Mouse (Mus musculus) liver, adult 2 months (tissue): ENCODE results near the gene Fmo5. TPM values are rescaled to one million over a fixed set of nuclear protein-coding genes. Genes with fewer than 3 reads are reported as not detected.

ENCODE experiments used
- DNase-seq: peaks from one replicate; pipeline ENCODE4 v3.0.0-alpha.2; 2011; ENCODE audit warnings: low read depth, low spot score; ENCODE audit errors: extremely low read depth
- H3K27ac ChIP-seq: fragments of 200-500 bp; replicated peaks from 2 replicates; pipeline ENCODE4 v1.5.1; 2012; ENCODE audit warnings: low read depth, mild to moderate bottlenecking, control low read depth, inconsistent platforms, low read length; ENCODE audit not compliant: insufficient read depth
- H3K27me3 ChIP-seq: fragments of 200-500 bp; 2 replicates; pipeline ENCODE4 v1.6.1; 2012; ENCODE audit warnings: mild to moderate bottlenecking, moderate library complexity, low read length, inconsistent platforms; ENCODE audit not compliant: control insufficient read depth, insufficient read depth
- H3K36me3 ChIP-seq: fragments of 200-500 bp; 2 replicates; pipeline ENCODE4 v1.6.1; 2012; ENCODE audit warnings: low read length, inconsistent platforms; ENCODE audit not compliant: control insufficient read depth, insufficient read depth
- H3K4me1 ChIP-seq: fragments of 200-500 bp; 2 replicates; pipeline ENCODE4 v1.6.1; 2011; ENCODE audit warnings: low read length; ENCODE audit not compliant: control insufficient read depth, insufficient read depth
- H3K4me3 ChIP-seq: fragments of 200-500 bp; 2 replicates; pipeline ENCODE4 v1.5.1; 2011; ENCODE audit warnings: low read depth, mild to moderate bottlenecking, control low read depth, low read length, moderate library complexity; ENCODE audit not compliant: insufficient read depth
- H3K79me2 ChIP-seq: fragments of 200-500 bp; 2 replicates; pipeline ENCODE4 v1.6.1; 2012; ENCODE audit warnings: inconsistent platforms, mild to moderate bottlenecking, low read length, moderate library complexity; ENCODE audit not compliant: control insufficient read depth, insufficient read depth
- H3K9ac ChIP-seq: fragments of 200-500 bp; 2 replicates; pipeline ENCODE4 v1.6.1; 2012; ENCODE audit warnings: low read depth, mild to moderate bottlenecking, control low read depth, inconsistent platforms, low read length
- CTCF ChIP-seq: fragments of 200-500 bp; IDR thresholded peaks from 2 replicates; pipeline ENCODE4 v1.5.1; 2011; ENCODE audit warnings: low read depth, low read length, control low read depth
- POLR2A ChIP-seq: fragments of 200-500 bp; IDR thresholded peaks from 2 replicates; pipeline ENCODE4 v1.6.1; 2011; ENCODE audit warnings: low read length, control low read depth; ENCODE audit not compliant: insufficient read depth; ENCODE audit errors: extremely low read depth
- WGBS: fragments of 180-500 bp; shearing (Covaris S2); methylation state at CpG from one replicate; pipeline ENCODE4 v1.1.7; 2018; 5-methylcytosine and 5-hydroxymethylcytosine counted together
- polyA plus RNA-seq: library from polyadenylated mRNA; depleted of rRNA; stranded (reverse); fragments of >200 nt; gene quantifications from 2 replicates; pipeline ENCODE4 v1.2.3, GENCODE M21; 2012; rRNA removed
- total RNA-seq: library from RNA; depleted of rRNA; stranded (reverse); fragments of >200 nt; gene quantifications from 2 replicates; pipeline ENCODE4 v1.2.3, GENCODE M21; 2014; rRNA removed

The Fmo5 gene
- total RNA-seq (352 and 363 TPM in 2 replicates), polyA plus RNA-seq (145 and 230 TPM in 2 replicates)

DNA sequence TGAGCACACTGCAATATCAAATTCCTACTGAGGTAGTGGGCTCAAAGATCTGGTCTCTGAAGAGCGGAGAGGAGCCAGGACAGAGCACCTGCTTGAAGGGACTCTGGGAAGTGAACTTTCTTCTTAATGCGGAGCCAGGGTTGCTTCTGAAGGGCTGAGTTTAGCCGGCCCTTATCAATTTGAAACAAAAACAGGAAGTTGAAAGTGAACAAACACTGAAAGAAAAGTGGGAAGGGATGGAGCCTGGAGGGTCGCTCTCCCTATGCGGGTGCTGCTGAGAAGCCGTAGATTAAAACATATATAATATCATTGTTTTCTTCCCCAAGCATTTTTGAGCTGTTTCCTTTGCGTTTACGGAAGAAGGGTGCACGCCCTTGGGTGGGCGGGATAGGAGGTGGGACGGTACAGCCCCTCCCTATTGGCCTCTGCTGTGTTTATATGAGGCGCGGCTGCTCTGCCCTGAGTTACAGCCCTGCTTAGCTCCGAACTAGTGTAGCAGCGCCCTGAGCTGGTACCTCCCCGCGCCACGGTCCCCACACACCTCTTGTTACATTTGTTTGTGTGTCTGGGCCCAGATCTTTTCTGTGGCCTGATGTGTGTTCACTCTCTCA lies at the start of gene Fmo5:
Fmo5 (plus strand) TSS at position 414 of the 611 bp plus-strand sequence.
- H3K27ac ChIP-seq = peak within 1 kb of the TSS; percentile 83
- TF ChIP-seq POLR2A (peak; percentile 100), CTCF (no peak)
- H3K27me3 ChIP-seq = no peaks in the 10 kb centered on the region
- DNase-seq = peak; percentile 91
- H3K79me2 ChIP-seq = peaks cover 4% of the 10 kb centered on the region; the same call in 1 of the 2 replicates
- peak within 1 kb of the TSS; percentile 67 for H3K4me3 ChIP-seq
- WGBS = under 1% methylated on average over 18 of the region's 18 CpGs
- H3K4me1 ChIP-seq = peaks cover 21% of the 10 kb centered on the region
- H3K9ac ChIP-seq = peak within 1 kb of the TSS; percentile 86
- peaks cover 12% of the 10 kb centered on the region for H3K36me3 ChIP-seq

DNA sequence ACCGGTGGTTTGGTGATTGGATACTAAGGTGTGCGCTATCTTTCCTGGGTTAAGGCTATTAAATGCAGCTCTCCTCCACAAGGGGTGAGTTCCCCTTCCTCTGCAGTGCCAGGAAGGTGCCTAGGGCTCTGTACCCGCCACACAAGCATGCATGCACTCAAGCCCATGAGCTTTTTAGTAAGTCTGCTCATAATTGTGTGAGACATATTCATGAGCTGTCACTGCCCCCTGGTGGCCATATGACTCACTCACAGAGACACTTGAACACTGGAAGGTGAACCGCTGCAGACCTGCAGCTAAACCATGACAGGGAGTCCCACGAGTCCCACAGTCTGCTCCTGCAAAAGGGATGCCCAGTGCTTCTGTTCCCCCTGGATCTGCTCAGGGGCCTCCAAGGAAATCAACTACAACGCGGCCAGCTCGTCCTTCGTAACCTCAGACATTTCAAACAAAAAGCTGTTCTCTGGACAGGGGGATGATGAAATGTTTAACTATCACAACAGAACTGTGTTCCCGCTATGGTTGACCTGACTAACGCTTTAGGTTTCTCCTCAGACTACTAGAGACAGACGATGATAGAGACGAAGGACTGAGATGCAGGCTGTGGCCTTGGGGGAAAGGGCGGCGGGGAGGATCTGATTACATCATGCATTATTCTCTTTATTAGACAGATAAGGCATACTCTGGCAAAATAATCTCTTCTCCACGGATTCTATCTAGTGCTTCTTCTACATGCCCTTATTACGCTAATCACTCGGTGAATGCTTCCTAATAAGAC lies 43.0 kb upstream of the Fmo5 start:
- no peak overlapping the region for H3K4me3 ChIP-seq
- H3K79me2 ChIP-seq = no peaks in the 10 kb centered on the region
- H3K4me1 ChIP-seq = no peaks in the 10 kb centered on the region
- no peak overlapping the region for H3K9ac ChIP-seq
- no peak for TF ChIP-seq POLR2A
- TF ChIP-seq CTCF = peak; percentile 78
- H3K27ac ChIP-seq = no peak overlapping the region
- no peaks in the 10 kb centered on the region for H3K27me3 ChIP-seq
- DNase-seq = peak; percentile 69
- peaks cover 12% of the 10 kb centered on the region; the same call in 1 of the 2 replicates for H3K36me3 ChIP-seq
- WGBS = 37% methylated on average over 18 of the region's 18 CpGs

GRCm38 (mm10) chr3:97587656-97588055 lies 40.9 kb upstream of the Fmo5 start:
- no peak overlapping the region for H3K27ac ChIP-seq
- H3K36me3 ChIP-seq = peaks cover 8% of the 10 kb centered on the region; the same call in 1 of the 2 replicates
- no peaks in the 10 kb centered on the region for H3K79me2 ChIP-seq
- no peaks in the 10 kb centered on the region for H3K27me3 ChIP-seq
- 91% methylated on average over 9 of the region's 9 CpGs for WGBS
- H3K9ac ChIP-seq = no peak overlapping the region
- no peaks in the 10 kb centered on the region for H3K4me1 ChIP-seq
- TF ChIP-seq CTCF = no peak
- TF ChIP-seq POLR2A = no peak
- no peak for DNase-seq
- H3K4me3 ChIP-seq = no peak overlapping the region

- Histone ChIP-seq H3K9ac (no peak overlapping the region), H3K4me1 (no peaks in the 10 kb centered on the region), H3K27me3 (no peaks in the 10 kb centered on the region), H3K27ac (no peak overlapping the region), H3K4me3 (no peak overlapping the region), H3K79me2 (no peaks in the 10 kb centered on the region), H3K36me3 (peaks cover 3% of the 10 kb centered on the region; the same call in 1 of the 2 replicates)
- WGBS = 86% methylated on average over 8 of the region's 8 CpGs
- DNase-seq = no peak
- TF ChIP-seq CTCF = no peak
- no peak for TF ChIP-seq POLR2A
Measured at GRCm38 (mm10) chr3:97590699-97591098, 37.9 kb upstream of the Fmo5 start.

- 65% methylated on average over 5 of the region's 5 CpGs for WGBS
- TF ChIP-seq POLR2A (no peak), CTCF (no peak)
- no peaks in the 10 kb centered on the region for H3K79me2 ChIP-seq
- H3K27ac ChIP-seq = no peak overlapping the region
- H3K4me3 ChIP-seq = no peak overlapping the region
- peaks cover 16% of the 10 kb centered on the region for H3K4me1 ChIP-seq
- DNase-seq = peak; percentile 61
- no peaks in the 10 kb centered on the region for H3K27me3 ChIP-seq
- peaks cover 2% of the 10 kb centered on the region; the same call in 1 of the 2 replicates for H3K36me3 ChIP-seq
- H3K9ac ChIP-seq = no peak overlapping the region
Measured at GRCm38 (mm10) chr3:97593089-97593488, 35.5 kb upstream of the Fmo5 start.
